Mouse (Mus musculus) cerebellum, adult 11-12 months (tissue): ENCODE measurements at regions not wholly inside any gene's neighbourhood (a gene's known extent, or its start where the extent isn't known, plus 50 kb on each side); places are given as distances from the start of the nearest gene placed in this dataset.

Experiments
- DNase-seq: peaks from one replicate; pipeline ENCODE4 v3.0.0; 2022

- DNase-seq = peak; percentile 61
Measured at GRCm38 (mm10) chrX:62176011-62176410, 107.3 kb upstream of the 4933402E13Rik start.

DNA sequence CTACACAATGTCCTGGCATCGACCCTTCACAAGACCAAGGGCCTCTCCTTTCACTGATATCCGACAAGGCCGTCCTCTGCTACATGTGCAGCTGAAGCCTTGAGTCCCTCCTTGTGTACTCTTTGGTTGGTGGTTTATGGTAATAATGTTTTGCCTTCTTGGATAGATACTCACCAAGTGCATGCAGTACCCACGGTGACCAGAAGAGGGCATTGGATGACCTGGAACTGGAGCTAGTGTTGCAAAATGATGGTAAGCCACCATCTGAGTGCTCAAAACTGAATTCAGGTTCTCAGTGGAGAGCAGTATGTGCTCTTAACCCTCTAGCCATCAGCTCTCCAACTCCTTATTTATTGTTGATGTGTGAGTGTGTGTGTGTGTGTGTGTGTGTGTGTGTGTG, 103.2 kb upstream of the 4933402E13Rik start:
- no peak for DNase-seq
